Mouse (Mus musculus): ENCODE results near the gene Prss21. TPM values are rescaled to one million over a fixed set of nuclear protein-coding genes. Genes with fewer than 3 reads are reported as not detected.

The Prss21 gene
- polyA plus RNA-seq (2015; fragmentation: Nextera tagmentation; extraction: Ambion mirVana): not detected in 2 replicates

GRCm38 (mm10) chr17:23867756-23868155 is at the start of gene Prss21:
Gene Prss21, plus strand, starts transcription at chr17:23868056.
- no peak within 1 kb of the TSS for H3K4me2 ChIP-seq
- no peak within 1 kb of the TSS for H3K9ac ChIP-seq
- ATAC-seq (replicated peaks): no peak
- no peaks in the 10 kb centered on the region for H3K9me3 ChIP-seq
- H3K27me3 ChIP-seq (replicated peaks): no peaks in the 10 kb centered on the region
- WGBS: 87% methylated on average over 15 of the region's 15 CpGs
- no peaks in the 10 kb centered on the region for H3K4me1 ChIP-seq
- H3K27ac ChIP-seq: no peak within 1 kb of the TSS
- H3K4me3 ChIP-seq: no peak within 1 kb of the TSS
- H3K36me3 ChIP-seq (replicated peaks): no peaks in the 10 kb centered on the region

- Histone ChIP-seq H3K36me3 (replicated peaks) (peaks cover 95% of the 10 kb centered on the region), H3K9ac (no peak overlapping the region), H3K4me2 (no peak overlapping the region), H3K4me3 (no peak overlapping the region), H3K4me1 (no peaks in the 10 kb centered on the region), H3K27ac (no peak overlapping the region), H3K27me3 (replicated peaks) (no peaks in the 10 kb centered on the region), H3K9me3 (peaks cover 9% of the 10 kb centered on the region)
- WGBS: 97% methylated on average over 8 of the region's 8 CpGs
- no peak for ATAC-seq (replicated peaks)
Observed at GRCm38 (mm10) chr17:23818579-23818978, 49.3 kb upstream of the Prss21 start.

GRCm38 (mm10) chr17:23819235-23819634 is 48.6 kb upstream of the Prss21 start:
- Histone ChIP-seq H3K27me3 (replicated peaks) (no peaks in the 10 kb centered on the region), H3K4me3 (no peak overlapping the region), H3K9me3 (peaks cover 9% of the 10 kb centered on the region), H3K4me1 (no peaks in the 10 kb centered on the region), H3K9ac (no peak overlapping the region), H3K27ac (no peak overlapping the region), H3K4me2 (no peak overlapping the region), H3K36me3 (replicated peaks) (peaks cover 96% of the 10 kb centered on the region)
- 98% methylated on average over 25 of the region's 25 CpGs for WGBS
- no peak for ATAC-seq (replicated peaks)

GRCm38 (mm10) chr17:23820731-23821130 is 47.1 kb upstream of the Prss21 start:
- Histone ChIP-seq H3K4me2 (no peak overlapping the region), H3K9ac (no peak overlapping the region), H3K4me3 (no peak overlapping the region), H3K27me3 (replicated peaks) (no peaks in the 10 kb centered on the region), H3K36me3 (replicated peaks) (peaks cover 96% of the 10 kb centered on the region), H3K4me1 (no peaks in the 10 kb centered on the region), H3K9me3 (peaks cover 9% of the 10 kb centered on the region), H3K27ac (no peak overlapping the region)
- 96% methylated on average over 5 of the region's 5 CpGs for WGBS
- no peak for ATAC-seq (replicated peaks)

GRCm38 (mm10) chr17:23822094-23822493 is 45.8 kb upstream of the Prss21 start:
- no peak for ATAC-seq (replicated peaks)
- Histone ChIP-seq H3K36me3 (replicated peaks) (peaks cover 95% of the 10 kb centered on the region), H3K4me2 (no peak overlapping the region), H3K4me3 (no peak overlapping the region), H3K9me3 (peaks cover 9% of the 10 kb centered on the region), H3K4me1 (peaks cover 9% of the 10 kb centered on the region), H3K27me3 (replicated peaks) (no peaks in the 10 kb centered on the region), H3K9ac (no peak overlapping the region), H3K27ac (no peak overlapping the region)
- 79% methylated on average over 6 of the region's 6 CpGs for WGBS

GRCm38 (mm10) chr17:23823018-23823417 is 44.8 kb upstream of the Prss21 start:
- Histone ChIP-seq H3K27ac (no peak overlapping the region), H3K4me2 (no peak overlapping the region), H3K9ac (no peak overlapping the region), H3K9me3 (peaks cover 9% of the 10 kb centered on the region), H3K36me3 (replicated peaks) (peaks cover 86% of the 10 kb centered on the region), H3K27me3 (replicated peaks) (no peaks in the 10 kb centered on the region), H3K4me3 (no peak overlapping the region), H3K4me1 (peaks cover 18% of the 10 kb centered on the region)
- no peak for ATAC-seq (replicated peaks)
- WGBS: 84% methylated on average over 16 of the region's 16 CpGs

GRCm38 (mm10) chr17:23823614-23824013 is 44.2 kb upstream of the Prss21 start:
- Histone ChIP-seq H3K36me3 (replicated peaks) (peaks cover 81% of the 10 kb centered on the region), H3K9me3 (peaks cover 9% of the 10 kb centered on the region), H3K9ac (no peak overlapping the region), H3K27me3 (replicated peaks) (no peaks in the 10 kb centered on the region), H3K4me3 (no peak overlapping the region), H3K4me1 (peaks cover 20% of the 10 kb centered on the region), H3K4me2 (no peak overlapping the region), H3K27ac (no peak overlapping the region)
- ATAC-seq (replicated peaks): no peak
- 92% methylated on average over 12 of the region's 12 CpGs for WGBS

GRCm38 (mm10) chr17:23825591-23825990 is 42.3 kb upstream of the Prss21 start:
- H3K4me2 ChIP-seq: no peak overlapping the region
- ATAC-seq (replicated peaks): no peak
- no peak overlapping the region for H3K27ac ChIP-seq
- no peak overlapping the region for H3K4me3 ChIP-seq
- 87% methylated on average over 4 of the region's 4 CpGs for WGBS
- H3K9ac ChIP-seq: no peak overlapping the region
- H3K9me3 ChIP-seq: no peaks in the 10 kb centered on the region
- H3K36me3 ChIP-seq (replicated peaks): peaks cover 61% of the 10 kb centered on the region
- H3K27me3 ChIP-seq (replicated peaks): no peaks in the 10 kb centered on the region
- peaks cover 20% of the 10 kb centered on the region for H3K4me1 ChIP-seq

GRCm38 (mm10) chr17:23828271-23829001 is 39.4 kb upstream of the Prss21 start:
- Histone ChIP-seq H3K9me3 (no peaks in the 10 kb centered on the region), H3K27ac (peak overlapping the region; percentile 91), H3K4me3 (peak overlapping the region; percentile 95), H3K9ac (peak overlapping the region; percentile 91), H3K4me1 (peaks cover 20% of the 10 kb centered on the region), H3K27me3 (replicated peaks) (0 out of 2 replicates have a peak, but pooled peaks cover 1% of the 10 kb centered on the region), H3K4me2 (peak overlapping the region; percentile 81), H3K36me3 (replicated peaks) (peaks cover 35% of the 10 kb centered on the region)
- ATAC-seq (replicated peaks): peak; percentile 83
- under 1% methylated on average over 47 of the region's 47 CpGs for WGBS

GRCm38 (mm10) chr17:23829064-23829619 is 38.7 kb upstream of the Prss21 start, which contains the start of gene Elob:
Gene Elob, minus strand, starts transcription at chr17:23829136.
- Histone ChIP-seq H3K9ac (peak within 1 kb of the TSS; percentile 91), H3K27ac (peak within 1 kb of the TSS; percentile 91), H3K4me3 (peak within 1 kb of the TSS; percentile 95), H3K4me1 (peaks cover 20% of the 10 kb centered on the region), H3K4me2 (peak within 1 kb of the TSS; percentile 81), H3K36me3 (replicated peaks) (peaks cover 28% of the 10 kb centered on the region), H3K9me3 (no peaks in the 10 kb centered on the region), H3K27me3 (replicated peaks) (0 out of 2 replicates have a peak, but pooled peaks cover 6% of the 10 kb centered on the region)
- ATAC-seq (replicated peaks): peak; percentile 96
- under 1% methylated on average over 32 of the region's 42 CpGs for WGBS

- Histone ChIP-seq H3K4me2 (no peak overlapping the region), H3K4me1 (peaks cover 20% of the 10 kb centered on the region), H3K36me3 (replicated peaks) (peaks cover 8% of the 10 kb centered on the region; the same call in 1 of the 2 replicates), H3K27ac (no peak overlapping the region), H3K9ac (no peak overlapping the region), H3K4me3 (no peak overlapping the region), H3K27me3 (replicated peaks) (0 out of 2 replicates have a peak, but pooled peaks cover 6% of the 10 kb centered on the region), H3K9me3 (no peaks in the 10 kb centered on the region)
- ATAC-seq (replicated peaks): no peak
- 100% methylated on average over 1 of the region's 1 CpGs for WGBS
Observed at GRCm38 (mm10) chr17:23831201-23831600, 36.7 kb upstream of the Prss21 start.

- no peak within 1 kb of the TSS for H3K9ac ChIP-seq
- no peaks in the 10 kb centered on the region for H3K4me1 ChIP-seq
- H3K4me3 ChIP-seq: no peak within 1 kb of the TSS
- H3K4me2 ChIP-seq: no peak within 1 kb of the TSS
- no peaks in the 10 kb centered on the region for H3K9me3 ChIP-seq
- H3K36me3 ChIP-seq (replicated peaks): no peaks in the 10 kb centered on the region
- ATAC-seq (replicated peaks): no peak
- 42% methylated on average over 8 of the region's 8 CpGs for WGBS
- H3K27ac ChIP-seq: no peak within 1 kb of the TSS
- 0 out of 2 replicates have a peak, but pooled peaks cover 6% of the 10 kb centered on the region for H3K27me3 ChIP-seq (replicated peaks)
Observed at GRCm38 (mm10) chr17:23836006-23836575, 31.8 kb upstream of the Prss21 start, which contains the start of gene Prss33. Gene Prss33, minus strand, starts transcription at chr17:23836056.

All from midbrain, embryonic 15.5 days (tissue).